Mouse (Mus musculus) forelimb bud, embryonic 11.5 days (tissue): Measurements from ENCODE around the gene Unc13b.

Experiments
- DNase-seq: peaks from one replicate; pipeline ENCODE4 v3.0.0-alpha.2; 2012; ENCODE audit warnings: low read depth, low spot score

Unc13b gene

GRCm38 (mm10) chr4:43037860-43038566 lies 20.7 kb upstream of the Unc13b start:
- DNase-seq = no peak

GRCm38 (mm10) chr4:43038567-43039495 lies 19.9 kb upstream of the Unc13b start:
- no peak for DNase-seq

GRCm38 (mm10) chr4:43039609-43040008 lies 19.1 kb upstream of the Unc13b start:
- DNase-seq = no peak

- peak; percentile 96 for DNase-seq
These were observed 18.6 kb upstream of the Unc13b start for GRCm38 (mm10) chr4:43040114-43040572.

GRCm38 (mm10) chr4:43040881-43041547 lies 17.7 kb upstream of the Unc13b start:
- DNase-seq = no peak

- no peak for DNase-seq
These were observed 15.0 kb upstream of the Unc13b start for GRCm38 (mm10) chr4:43043644-43044357.

- no peak for DNase-seq
These were observed 14.1 kb upstream of the Unc13b start for GRCm38 (mm10) chr4:43044673-43045072.

- no peak for DNase-seq
These were observed 13.5 kb upstream of the Unc13b start for GRCm38 (mm10) chr4:43045285-43045658.

- peak; percentile 98 for DNase-seq
These were observed 13.0 kb upstream of the Unc13b start, which contains the start of gene Fam214b for GRCm38 (mm10) chr4:43045659-43046302. Gene Fam214b (minus strand): TSS chr4:43046220.

GRCm38 (mm10) chr4:43046607-43047006 lies 12.1 kb upstream of the Unc13b start:
- no peak for DNase-seq

GRCm38 (mm10) chr4:43047231-43047630 lies 11.5 kb upstream of the Unc13b start:
- peak; percentile 85 for DNase-seq

- DNase-seq = peak; percentile 73
These were observed 6.1 kb upstream of the Unc13b start for GRCm38 (mm10) chr4:43052627-43053026.

- DNase-seq = no peak
These were observed 1.1 kb upstream of the Unc13b start for GRCm38 (mm10) chr4:43057654-43058053.

- no peak for DNase-seq
These were observed 381 bp upstream of the Unc13b start for GRCm38 (mm10) chr4:43058392-43058752.

- DNase-seq = no peak
These were observed 944 bp downstream of the Unc13b start for GRCm38 (mm10) chr4:43059697-43060096.

GRCm38 (mm10) chr4:43060286-43060685 lies 1.5 kb downstream of the Unc13b start:
- no peak for DNase-seq

GRCm38 (mm10) chr4:43065471-43065870 lies 6.7 kb downstream of the Unc13b start:
- DNase-seq = no peak

- DNase-seq = no peak
These were observed 16.2 kb downstream of the Unc13b start for GRCm38 (mm10) chr4:43074923-43075322.

GRCm38 (mm10) chr4:43078071-43078718 lies 19.4 kb downstream of the Unc13b start:
- DNase-seq = no peak

- no peak for DNase-seq
These were observed 23.7 kb downstream of the Unc13b start for GRCm38 (mm10) chr4:43082458-43082857.
